Mouse (Mus musculus) small intestine, adult 2 months (tissue): Measurements from ENCODE around the gene Nip7. TPM values are rescaled to one million over a fixed set of nuclear protein-coding genes. Genes with fewer than 3 reads are reported as not detected.
A peak's percentile ranks its signal among the peaks of the same experiment; 100 is the strongest.
"Not testable (repeated sequence)": the region's sequence is repeated elsewhere in the genome, so short reads cannot be mapped to it uniquely, and the experiment has no call there.

Source experiments
- H3K27ac ChIP-seq: fragments of 200-500 bp; 2 replicates; pipeline ENCODE4 v1.5.1; 2012; ENCODE audit warnings: low read depth, low read length, control low read depth, inconsistent platforms; ENCODE audit not compliant: insufficient read depth
- H3K27me3 ChIP-seq: fragments of 200-500 bp; 2 replicates; pipeline ENCODE4 v1.6.1; 2012; ENCODE audit warnings: mild to moderate bottlenecking, moderate library complexity, low read length, inconsistent platforms; ENCODE audit not compliant: control insufficient read depth, insufficient read depth
- H3K36me3 ChIP-seq: fragments of 200-500 bp; 2 replicates; pipeline ENCODE4 v1.6.1; 2012; ENCODE audit warnings: mild to moderate bottlenecking, low read length, control low read depth, inconsistent platforms; ENCODE audit not compliant: control insufficient read depth, insufficient read depth
- H3K4me1 ChIP-seq: fragments of 200-500 bp; 2 replicates; pipeline ENCODE4 v1.6.1; 2012; ENCODE audit warnings: low read length, inconsistent platforms, mixed read lengths; ENCODE audit not compliant: control insufficient read depth, insufficient read depth, insufficient read length
- H3K4me3 ChIP-seq: fragments of 200-500 bp; 2 replicates; pipeline ENCODE4 v1.5.1; 2012; ENCODE audit warnings: low read depth, mild to moderate bottlenecking, control low read depth, inconsistent platforms, low read length, moderate library complexity
- CTCF ChIP-seq: fragments of 200-500 bp; IDR thresholded peaks from 2 replicates; pipeline ENCODE4 v1.5.1; 2012; ENCODE audit warnings: low read depth, mild to moderate bottlenecking, control low read depth, inconsistent platforms, low read length, moderate library complexity, mixed read lengths; ENCODE audit not compliant: insufficient replicate concordance, insufficient read length; ENCODE audit errors: extremely low read depth
- POLR2A ChIP-seq: fragments of 200-500 bp; IDR thresholded peaks from 2 replicates; pipeline ENCODE4 v1.6.1; 2012; ENCODE audit warnings: low read depth, mild to moderate bottlenecking, control low read depth, inconsistent platforms, low read length, moderate library complexity
- WGBS: fragments of 180-500 bp; shearing (Covaris S2); methylation state at CpG from one replicate; pipeline ENCODE4 v1.1.7; 2018; 5-methylcytosine and 5-hydroxymethylcytosine counted together
- polyA plus RNA-seq: library from polyadenylated mRNA; depleted of rRNA; stranded (reverse); fragments of >200 nt; gene quantifications from 2 replicates; pipeline ENCODE4 v1.2.3, GENCODE M21; 2012

Gene Nip7
- polyA plus RNA-seq, 1 experiment: 10.8 TPM

DNA sequence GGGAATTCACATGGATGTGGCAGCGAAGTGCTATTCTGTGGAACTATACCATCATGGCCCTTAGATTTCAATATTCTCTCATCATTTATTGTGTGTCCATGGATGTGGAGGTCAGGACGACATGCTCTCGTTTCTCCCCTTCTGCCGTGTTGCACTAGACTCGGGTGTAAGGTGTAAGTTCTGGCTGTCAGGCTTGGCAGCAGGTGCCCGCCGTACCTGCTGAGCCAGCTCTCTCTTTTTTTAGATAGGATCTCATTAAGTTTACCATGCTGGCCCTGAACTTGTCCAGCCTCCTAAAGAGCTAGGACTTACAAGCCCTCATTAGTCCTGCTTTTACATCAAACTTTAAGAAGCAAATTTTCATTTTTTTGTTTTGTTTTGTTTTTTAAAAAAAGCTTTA lies 33.9 kb downstream of the Nip7 start:
- no peaks in the 10 kb centered on the region for H3K27me3 ChIP-seq
- H3K4me1 ChIP-seq: no peaks in the 10 kb centered on the region
- 85% methylated on average over 7 of the region's 7 CpGs for WGBS
- no peak overlapping the region for H3K4me3 ChIP-seq
- H3K36me3 ChIP-seq: peaks cover 22% of the 10 kb centered on the region
- no peak overlapping the region for H3K27ac ChIP-seq
- TF ChIP-seq CTCF (no peak), POLR2A (no peak)

- under 1% methylated on average over 44 of the region's 53 CpGs for WGBS
- Histone ChIP-seq H3K27ac (peak overlapping the region; percentile 70), H3K4me1 (no peaks in the 10 kb centered on the region), H3K27me3 (no peaks in the 10 kb centered on the region), H3K4me3 (peak overlapping the region; percentile 90), H3K36me3 (peaks cover 10% of the 10 kb centered on the region)
- TF ChIP-seq CTCF: no peak
- TF ChIP-seq POLR2A: no peak
These were observed 39.2 kb downstream of the Nip7 start for GRCm38 (mm10) chr8:107095717-107096365.

- no peaks in the 10 kb centered on the region for H3K27me3 ChIP-seq
- peaks cover 7% of the 10 kb centered on the region; the same call in 1 of the 2 replicates for H3K36me3 ChIP-seq
- peak within 1 kb of the TSS; percentile 70 for H3K27ac ChIP-seq
- peak within 1 kb of the TSS; percentile 90 for H3K4me3 ChIP-seq
- no peak for TF ChIP-seq CTCF
- TF ChIP-seq POLR2A: peak; percentile 77; the same call in 1 of the 2 replicates
- 3% methylated on average over 39 of the region's 39 CpGs for WGBS
- H3K4me1 ChIP-seq: no peaks in the 10 kb centered on the region
These were observed 39.8 kb downstream of the Nip7 start, which contains the start of gene Terf2 for GRCm38 (mm10) chr8:107096366-107097036. TSS of gene Terf2 (minus strand) at chr8:107096547.

- H3K4me3 ChIP-seq: no peak overlapping the region
- no peaks in the 10 kb centered on the region for H3K4me1 ChIP-seq
- WGBS: 69% methylated on average over 2 of the region's 2 CpGs
- H3K27ac ChIP-seq: no peak overlapping the region
- no peaks in the 10 kb centered on the region for H3K36me3 ChIP-seq
- TF ChIP-seq POLR2A (no peak), CTCF (no peak)
- no peaks in the 10 kb centered on the region for H3K27me3 ChIP-seq
These were observed 44.0 kb downstream of the Nip7 start for GRCm38 (mm10) chr8:107100635-107101034.

DNA sequence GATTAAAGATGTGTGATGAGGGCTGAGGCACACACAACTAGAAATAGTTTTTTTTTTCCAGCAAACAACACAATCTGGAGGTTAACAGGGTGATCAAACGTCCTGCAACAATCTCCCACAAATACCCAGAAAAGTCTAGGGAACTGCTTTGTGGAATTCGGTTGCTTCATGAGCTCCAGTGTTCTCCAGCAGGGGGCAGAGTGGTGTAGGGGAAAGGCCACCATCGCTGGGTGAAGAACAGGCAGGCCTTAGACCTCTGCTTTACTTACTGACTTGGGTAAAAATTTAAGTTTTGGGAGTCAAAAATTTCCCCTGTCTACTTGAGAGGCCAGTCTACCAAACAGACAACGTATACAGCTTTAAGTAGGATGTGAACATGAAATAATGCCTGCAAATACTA lies 47.9 kb downstream of the Nip7 start:
- Histone ChIP-seq H3K4me1 (no peaks in the 10 kb centered on the region), H3K36me3 (no peaks in the 10 kb centered on the region), H3K27ac (no peak overlapping the region), H3K27me3 (no peaks in the 10 kb centered on the region), H3K4me3 (no peak overlapping the region)
- WGBS: 15% methylated on average over 4 of the region's 4 CpGs
- peak; percentile 90; the same call in 1 of the 2 replicates for TF ChIP-seq CTCF
- TF ChIP-seq POLR2A: no peak

- not testable (repeated sequence) for H3K4me3 ChIP-seq, H3K4me1 ChIP-seq, H3K36me3 ChIP-seq, H3K27ac ChIP-seq, H3K27me3 ChIP-seq
- 93% methylated on average over 5 of the region's 5 CpGs for WGBS
These were observed 51.4 kb downstream of the Nip7 start for GRCm38 (mm10) chr8:107108089-107108488.

DNA sequence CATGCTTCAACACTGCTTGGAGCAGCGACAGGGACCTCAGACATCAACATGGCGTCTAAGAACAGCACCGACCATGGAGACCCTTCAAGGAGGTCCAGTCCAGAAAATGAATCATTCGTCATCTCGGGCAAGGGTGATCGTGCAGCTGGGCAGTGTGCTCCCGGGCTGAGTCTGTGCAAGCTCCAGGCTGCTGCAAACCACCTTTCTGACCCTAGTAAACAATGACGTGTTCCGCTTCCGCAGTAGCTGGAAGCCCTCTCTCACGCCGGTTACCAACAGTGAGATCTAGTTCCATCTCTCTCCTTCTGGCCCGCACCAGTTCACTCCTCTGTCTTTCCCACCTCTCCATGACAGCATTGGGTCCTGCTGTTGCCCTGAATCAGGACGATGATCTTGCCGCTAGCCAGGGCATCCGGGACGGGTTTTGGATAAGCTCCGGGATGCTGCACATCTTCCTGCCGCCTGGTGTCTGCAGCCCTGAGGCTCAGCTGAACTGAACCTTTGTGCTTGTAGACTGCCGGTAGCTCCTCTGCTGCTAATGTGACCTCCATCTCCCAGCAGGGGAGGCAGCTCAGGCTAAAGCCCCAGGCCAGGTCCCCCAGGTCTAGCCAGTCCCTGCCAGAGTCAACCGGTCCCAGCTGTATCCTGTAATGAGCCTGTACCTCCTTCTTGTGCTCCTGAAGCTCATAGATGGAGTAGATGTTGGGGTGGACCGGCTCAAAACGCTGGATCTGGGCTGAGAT lies 52.5 kb downstream of the Nip7 start:
- no peaks in the 10 kb centered on the region for H3K36me3 ChIP-seq
- WGBS: 65% methylated on average over 23 of the region's 23 CpGs
- TF ChIP-seq CTCF (no peak), POLR2A (no peak)
- H3K27ac ChIP-seq: no peak overlapping the region
- H3K4me1 ChIP-seq: no peaks in the 10 kb centered on the region
- no peaks in the 10 kb centered on the region for H3K27me3 ChIP-seq
- peak overlapping the region; percentile 36 for H3K4me3 ChIP-seq
